Mouse (Mus musculus) retina, postnatal 1 day (tissue): ENCODE data around the gene Lrrc4b.

Source experiments
- DNase-seq: peaks from one replicate; pipeline ENCODE4 v3.0.0-alpha.2; 2012

The Lrrc4b gene

GRCm38 (mm10) chr7:44428968-44429521, at the start of gene Lrrc4b:
Gene Lrrc4b (plus strand): TSS chr7:44429018.
- DNase-seq: peak; percentile 86

GRCm38 (mm10) chr7:44382541-44382940, 46.3 kb upstream of the Lrrc4b start:
- DNase-seq: peak; percentile 68

GRCm38 (mm10) chr7:44383980-44384715, 44.7 kb upstream of the Lrrc4b start, which contains the start of gene Syt3:
Gene Syt3 (plus strand): TSS chr7:44384102.
- peak; percentile 80 for DNase-seq

GRCm38 (mm10) chr7:44384716-44385059, 44.1 kb upstream of the Lrrc4b start:
- no peak for DNase-seq

- DNase-seq: no peak
Measured at GRCm38 (mm10) chr7:44385720-44386119, 43.1 kb upstream of the Lrrc4b start, which contains the start of gene 1700008O03Rik. Gene 1700008O03Rik (minus strand): TSS chr7:44385820.

- no peak for DNase-seq
Measured at GRCm38 (mm10) chr7:44391831-44392230, 37.0 kb upstream of the Lrrc4b start.

- DNase-seq: no peak
Measured at GRCm38 (mm10) chr7:44392341-44392740, 36.5 kb upstream of the Lrrc4b start.

- DNase-seq: no peak
Measured at GRCm38 (mm10) chr7:44393284-44393683, 35.5 kb upstream of the Lrrc4b start.

GRCm38 (mm10) chr7:44398570-44398969, 30.2 kb upstream of the Lrrc4b start:
- peak; percentile 70 for DNase-seq

GRCm38 (mm10) chr7:44401673-44402072, 27.1 kb upstream of the Lrrc4b start:
- DNase-seq: no peak

- DNase-seq: peak; percentile 100
Measured at GRCm38 (mm10) chr7:44405346-44406014, 23.3 kb upstream of the Lrrc4b start.

- DNase-seq: no peak
Measured at GRCm38 (mm10) chr7:44406015-44406355, 22.8 kb upstream of the Lrrc4b start.

GRCm38 (mm10) chr7:44411144-44411543, 17.7 kb upstream of the Lrrc4b start:
- DNase-seq: no peak

GRCm38 (mm10) chr7:44413307-44413706, 15.5 kb upstream of the Lrrc4b start:
- DNase-seq: no peak

- DNase-seq: no peak
Measured at GRCm38 (mm10) chr7:44427666-44428065, 1.2 kb upstream of the Lrrc4b start.

GRCm38 (mm10) chr7:44428171-44428950, 457 bp upstream of the Lrrc4b start:
- peak; percentile 82 for DNase-seq

- DNase-seq: peak; percentile 39
Measured at GRCm38 (mm10) chr7:44429534-44430488, 993 bp downstream of the Lrrc4b start.

GRCm38 (mm10) chr7:44432550-44432949, 3.7 kb downstream of the Lrrc4b start:
- no peak for DNase-seq

- DNase-seq: peak; percentile 91
Measured at GRCm38 (mm10) chr7:44433371-44433770, 4.6 kb downstream of the Lrrc4b start.

GRCm38 (mm10) chr7:44434089-44434488, 5.3 kb downstream of the Lrrc4b start:
- DNase-seq: no peak

- DNase-seq: no peak
Measured at GRCm38 (mm10) chr7:44435796-44436195, 7.0 kb downstream of the Lrrc4b start.

GRCm38 (mm10) chr7:44436267-44436666, 7.4 kb downstream of the Lrrc4b start:
- DNase-seq: no peak
